Mouse (Mus musculus): ENCODE results near the gene Btn2a2. TPM values are rescaled to one million over a fixed set of nuclear protein-coding genes. Genes with fewer than 3 reads are reported as not detected.
A peak's percentile ranks its signal among the peaks of the same experiment; 100 is the strongest.

Btn2a2 gene
- polyA plus RNA-seq, 1 experiment from 2014 or later = not detected

- peak overlapping the region; percentile 87 for H3K4me3 ChIP-seq (replicated peaks)
- 12% methylated on average over 10 of the region's 10 CpGs for WGBS (ENCODE audit: insufficient replicate concordance)
- peak overlapping the region; percentile 97 for H3K27ac ChIP-seq (replicated peaks)
- peaks cover 31% of the 10 kb centered on the region for H3K4me1 ChIP-seq (replicated peaks)
- peak overlapping the region; percentile 87 for H3K4me2 ChIP-seq
- no peaks in the 10 kb centered on the region for H3K36me3 ChIP-seq (replicated peaks)
- no peaks in the 10 kb centered on the region for H3K9me3 ChIP-seq (replicated peaks)
- no peaks in the 10 kb centered on the region for H3K27me3 ChIP-seq
- no peak for ATAC-seq (ENCODE audit: insufficient read depth)
- peak overlapping the region; percentile 78 for H3K9ac ChIP-seq
Measured at GRCm38 (mm10) chr13:23445156-23445555, 43.5 kb downstream of the Btn2a2 start.

DNA sequence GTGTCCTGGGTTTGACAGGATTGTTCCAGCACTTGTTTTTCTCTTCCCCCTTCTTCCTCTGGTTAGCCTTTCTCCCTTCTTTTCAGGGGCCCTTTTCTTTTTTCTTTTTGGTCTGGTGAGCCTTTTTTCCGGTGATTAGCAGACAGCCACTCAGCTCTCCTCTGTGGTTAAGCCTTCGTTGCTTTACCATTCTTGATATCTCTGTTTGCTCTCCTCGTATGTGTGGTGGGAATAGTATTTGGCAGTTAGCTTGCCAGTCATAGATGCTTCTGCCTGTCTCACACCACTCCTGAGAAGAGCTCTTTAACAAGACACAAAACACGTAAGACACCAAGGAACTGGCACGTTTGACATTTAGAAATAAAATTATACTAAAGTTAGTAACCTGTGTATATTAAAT, 44.2 kb downstream of the Btn2a2 start:
- Histone ChIP-seq H3K4me2 (peak overlapping the region; percentile 87), H3K4me3 (replicated peaks) (peak overlapping the region; percentile 87), H3K4me1 (replicated peaks) (peaks cover 30% of the 10 kb centered on the region), H3K27me3 (no peaks in the 10 kb centered on the region), H3K9me3 (replicated peaks) (no peaks in the 10 kb centered on the region), H3K27ac (replicated peaks) (peak overlapping the region; percentile 45), H3K36me3 (replicated peaks) (no peaks in the 10 kb centered on the region), H3K9ac (no peak overlapping the region)
- WGBS (ENCODE audit: insufficient replicate concordance) = 25% methylated on average over 5 of the region's 5 CpGs
- no peak for ATAC-seq (ENCODE audit: insufficient read depth)

DNA sequence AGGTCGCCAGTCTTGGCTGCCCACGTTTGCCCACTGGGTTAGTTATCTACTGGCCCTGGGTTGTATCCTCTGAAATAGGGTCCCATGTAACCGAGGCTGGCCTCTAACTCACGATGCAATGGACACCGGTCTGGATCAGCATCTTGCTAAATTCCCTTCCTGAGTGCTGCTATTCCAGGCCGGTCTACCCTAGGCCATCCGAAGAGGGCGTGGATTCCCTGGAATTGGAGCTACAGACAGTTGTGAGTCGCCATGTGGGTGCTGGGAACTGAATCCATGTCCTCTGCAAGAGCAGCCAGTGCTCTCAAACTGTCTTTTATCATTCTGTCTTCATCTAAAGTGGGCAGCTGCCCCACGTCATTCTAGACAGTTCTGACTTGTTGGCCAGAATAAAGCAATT, 48.8 kb downstream of the Btn2a2 start:
- no peak for ATAC-seq (ENCODE audit: insufficient read depth)

GRCm38 (mm10) chr13:23438521-23438920, 50.1 kb downstream of the Btn2a2 start:
- Histone ChIP-seq H3K9me3 (replicated peaks) (no peaks in the 10 kb centered on the region), H3K4me1 (replicated peaks) (peaks cover 30% of the 10 kb centered on the region), H3K27me3 (no peaks in the 10 kb centered on the region), H3K4me3 (replicated peaks) (peak overlapping the region; percentile 64), H3K36me3 (replicated peaks) (no peaks in the 10 kb centered on the region), H3K9ac (peak overlapping the region; percentile 46; the same call in 1 of the 2 replicates), H3K27ac (replicated peaks) (peak overlapping the region; percentile 80), H3K4me2 (peak overlapping the region; percentile 86)
- ATAC-seq (ENCODE audit: insufficient read depth) = no peak
- 0% methylated on average over 7 of the region's 7 CpGs for WGBS (ENCODE audit: insufficient replicate concordance)

More for the DNA sequence above, 48.8 kb downstream of the Btn2a2 start:
- no peak overlapping the region for H3K4me3 ChIP-seq (replicated peaks)
- H3K9ac ChIP-seq = no peak overlapping the region
- no peaks in the 10 kb centered on the region for H3K36me3 ChIP-seq (replicated peaks)
- peaks cover 33% of the 10 kb centered on the region for H3K4me1 ChIP-seq (replicated peaks)
- no peaks in the 10 kb centered on the region for H3K9me3 ChIP-seq (replicated peaks)
- H3K4me2 ChIP-seq = no peak overlapping the region
- H3K27ac ChIP-seq (replicated peaks) = no peak overlapping the region
- 73% methylated on average over 10 of the region's 10 CpGs for WGBS (ENCODE audit: insufficient replicate concordance)
- H3K27me3 ChIP-seq = no peaks in the 10 kb centered on the region

DNA sequence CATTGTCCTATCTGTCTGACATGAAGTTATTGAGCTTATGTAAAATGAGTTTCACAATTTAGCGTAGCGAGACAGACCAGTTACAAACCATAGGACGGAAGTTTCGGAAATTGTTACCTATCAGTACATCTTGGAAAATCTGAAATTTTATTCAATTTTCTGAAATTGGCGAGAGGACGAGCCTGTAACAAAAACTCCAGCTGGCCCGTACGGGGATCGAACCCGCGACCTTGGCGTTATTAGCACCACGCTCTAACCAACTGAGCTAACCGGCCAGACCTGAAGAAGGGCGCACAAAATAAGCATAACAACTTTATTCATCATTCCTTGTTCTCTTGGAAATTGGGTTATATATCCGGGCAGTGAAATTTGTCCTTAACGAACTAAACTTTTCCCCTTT, 50.7 kb downstream of the Btn2a2 start:
- Histone ChIP-seq H3K4me2 (peak overlapping the region; percentile 86), H3K27ac (replicated peaks) (peak overlapping the region; percentile 80), H3K9ac (peak overlapping the region; percentile 71), H3K4me3 (replicated peaks) (peak overlapping the region; percentile 64), H3K4me1 (replicated peaks) (peaks cover 35% of the 10 kb centered on the region), H3K27me3 (no peaks in the 10 kb centered on the region), H3K9me3 (replicated peaks) (no peaks in the 10 kb centered on the region), H3K36me3 (replicated peaks) (no peaks in the 10 kb centered on the region)
- peak; percentile 84 for ATAC-seq (ENCODE audit: insufficient read depth)
- 0% methylated on average over 17 of the region's 17 CpGs for WGBS (ENCODE audit: insufficient replicate concordance)

GRCm38 (mm10) chr13:23436861-23437822, 51.5 kb downstream of the Btn2a2 start:
- Histone ChIP-seq H3K4me1 (replicated peaks) (peaks cover 41% of the 10 kb centered on the region), H3K9ac (peak overlapping the region; percentile 71), H3K36me3 (replicated peaks) (no peaks in the 10 kb centered on the region), H3K9me3 (replicated peaks) (no peaks in the 10 kb centered on the region), H3K27ac (replicated peaks) (peak overlapping the region; percentile 77), H3K4me2 (peak overlapping the region; percentile 86), H3K4me3 (replicated peaks) (peak overlapping the region; percentile 64), H3K27me3 (no peaks in the 10 kb centered on the region)
- WGBS (ENCODE audit: insufficient replicate concordance) = under 1% methylated on average over 32 of the region's 32 CpGs
- peak; percentile 37 for ATAC-seq (ENCODE audit: insufficient read depth)

GRCm38 (mm10) chr13:23436231-23436661, 52.4 kb downstream of the Btn2a2 start:
- Histone ChIP-seq H3K27ac (replicated peaks) (no peak overlapping the region; the same call in 1 of the 2 replicates), H3K4me3 (replicated peaks) (peak overlapping the region; percentile 64), H3K27me3 (no peaks in the 10 kb centered on the region), H3K4me1 (replicated peaks) (peaks cover 45% of the 10 kb centered on the region), H3K4me2 (peak overlapping the region; percentile 71), H3K9ac (no peak overlapping the region; the same call in 1 of the 2 replicates), H3K36me3 (replicated peaks) (no peaks in the 10 kb centered on the region), H3K9me3 (replicated peaks) (no peaks in the 10 kb centered on the region)
- 1% methylated on average over 11 of the region's 11 CpGs for WGBS (ENCODE audit: insufficient replicate concordance)
- no peak for ATAC-seq (ENCODE audit: insufficient read depth)

DNA sequence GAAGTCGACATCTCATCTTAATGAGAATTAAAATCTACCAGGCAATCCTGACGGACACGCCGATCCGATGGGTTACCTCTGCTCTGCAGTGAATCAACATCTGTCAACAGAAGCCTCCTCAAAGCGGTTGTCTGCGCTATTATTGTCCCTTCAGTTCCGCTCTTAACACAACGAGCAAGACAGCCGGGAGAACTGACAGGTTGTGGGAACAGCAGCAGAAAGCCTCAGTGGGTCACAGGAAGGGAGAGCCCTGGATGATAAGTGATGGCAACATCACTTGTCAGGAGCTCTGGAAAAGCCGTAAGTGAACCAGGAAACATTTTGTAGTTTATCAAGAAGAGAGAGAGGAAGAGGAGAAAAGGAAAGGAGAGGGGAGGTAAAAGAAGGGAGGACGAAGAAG, 53.0 kb downstream of the Btn2a2 start:
- no peak for ATAC-seq (ENCODE audit: insufficient read depth)
- Histone ChIP-seq H3K36me3 (replicated peaks) (no peaks in the 10 kb centered on the region), H3K9me3 (replicated peaks) (no peaks in the 10 kb centered on the region), H3K4me3 (replicated peaks) (peak overlapping the region; percentile 64), H3K27ac (replicated peaks) (peak overlapping the region; percentile 74; the same call in 1 of the 2 replicates), H3K4me1 (replicated peaks) (peaks cover 45% of the 10 kb centered on the region), H3K27me3 (no peaks in the 10 kb centered on the region), H3K4me2 (peak overlapping the region; percentile 71), H3K9ac (peak overlapping the region; percentile 49)
- WGBS (ENCODE audit: insufficient replicate concordance) = under 1% methylated on average over 12 of the region's 12 CpGs

DNA sequence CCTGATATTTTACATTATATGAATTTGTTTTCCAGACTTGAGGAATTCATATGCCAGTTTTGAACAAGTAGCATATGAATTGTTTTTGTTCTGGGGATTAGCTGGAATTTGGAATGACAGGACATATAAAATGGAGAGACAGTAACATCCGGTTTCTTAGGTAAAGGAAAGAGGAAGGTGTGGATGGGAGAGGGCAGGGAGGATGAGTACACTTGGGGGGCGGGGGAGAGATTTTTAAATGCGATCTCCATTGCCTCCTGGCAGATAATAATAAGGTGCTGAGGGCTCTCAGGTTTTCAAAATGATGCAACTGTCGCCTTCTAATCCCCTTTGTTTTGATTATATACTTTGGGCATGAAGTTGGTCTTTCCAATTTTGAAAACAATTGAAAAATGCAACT, 53.4 kb downstream of the Btn2a2 start:
- H3K27ac ChIP-seq (replicated peaks) = peak overlapping the region; percentile 74; the same call in 1 of the 2 replicates
- 14% methylated on average over 4 of the region's 4 CpGs for whole genome bisulfite sequencing (ENCODE audit: insufficient replicate concordance)
- peak overlapping the region; percentile 64 for H3K4me3 ChIP-seq (replicated peaks)

DNA sequence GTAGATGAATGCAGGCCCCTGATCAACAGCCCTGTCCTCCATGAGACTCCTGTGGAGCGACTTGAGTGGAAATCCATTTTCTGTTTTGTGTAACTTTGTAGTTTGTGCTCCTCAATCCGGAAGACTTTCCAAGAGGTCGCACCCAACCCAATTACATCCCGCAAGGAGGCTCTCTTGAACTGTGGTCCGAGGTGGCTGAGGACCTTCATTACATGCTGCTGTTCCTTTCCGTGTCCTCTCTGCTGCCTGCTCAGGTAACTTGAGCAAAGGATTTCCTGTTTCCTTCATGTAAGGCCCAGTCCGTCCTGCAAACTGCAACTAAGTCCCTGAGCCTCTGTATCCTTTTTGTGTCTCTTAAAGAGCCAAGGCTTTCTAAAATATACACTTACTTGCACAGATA, 54.2 kb downstream of the Btn2a2 start:
- peak overlapping the region; percentile 2; the same call in 1 of the 2 replicates for H3K4me3 ChIP-seq (replicated peaks)

More for the DNA sequence above, 53.4 kb downstream of the Btn2a2 start:
- H3K9ac ChIP-seq = peak overlapping the region; percentile 49
- H3K36me3 ChIP-seq (replicated peaks) = no peaks in the 10 kb centered on the region
- H3K4me1 ChIP-seq (replicated peaks) = peaks cover 50% of the 10 kb centered on the region
- no peaks in the 10 kb centered on the region for H3K27me3 ChIP-seq
- peak overlapping the region; percentile 71 for H3K4me2 ChIP-seq
- no peaks in the 10 kb centered on the region for H3K9me3 ChIP-seq (replicated peaks)
- no peak for ATAC-seq (ENCODE audit: insufficient read depth)

GRCm38 (mm10) chr13:23433801-23434200, 54.9 kb downstream of the Btn2a2 start:
- no peak for ATAC-seq (ENCODE audit: insufficient read depth)
- peak overlapping the region; percentile 83 for H3K4me2 ChIP-seq
- WGBS (ENCODE audit: insufficient replicate concordance) = 59% methylated on average over 5 of the region's 5 CpGs
- H3K9ac ChIP-seq = no peak overlapping the region
- no peaks in the 10 kb centered on the region for H3K27me3 ChIP-seq
- H3K4me1 ChIP-seq (replicated peaks) = peaks cover 55% of the 10 kb centered on the region
- H3K27ac ChIP-seq (replicated peaks) = peak overlapping the region; percentile 10; the same call in 1 of the 2 replicates
- no peaks in the 10 kb centered on the region for H3K36me3 ChIP-seq (replicated peaks)
- H3K4me3 ChIP-seq (replicated peaks) = 0 out of 2 replicates have a peak overlapping the region, but pooled peaks have one; percentile 0
- no peaks in the 10 kb centered on the region for H3K9me3 ChIP-seq (replicated peaks)

More for the DNA sequence above, 54.2 kb downstream of the Btn2a2 start:
- H3K9ac ChIP-seq = peak overlapping the region; percentile 22
- no peaks in the 10 kb centered on the region for H3K27me3 ChIP-seq
- H3K4me1 ChIP-seq (replicated peaks) = peaks cover 57% of the 10 kb centered on the region
- H3K4me2 ChIP-seq = peak overlapping the region; percentile 71
- WGBS (ENCODE audit: insufficient replicate concordance) = 32% methylated on average over 7 of the region's 7 CpGs
- no peak for ATAC-seq (ENCODE audit: insufficient read depth)
- no peaks in the 10 kb centered on the region for H3K36me3 ChIP-seq (replicated peaks)
- peak overlapping the region; percentile 19; the same call in 1 of the 2 replicates for H3K27ac ChIP-seq (replicated peaks)
- no peaks in the 10 kb centered on the region for H3K9me3 ChIP-seq (replicated peaks)
